Mouse (Mus musculus): ENCODE data around the gene Elac2.

Elac2 gene

DNA sequence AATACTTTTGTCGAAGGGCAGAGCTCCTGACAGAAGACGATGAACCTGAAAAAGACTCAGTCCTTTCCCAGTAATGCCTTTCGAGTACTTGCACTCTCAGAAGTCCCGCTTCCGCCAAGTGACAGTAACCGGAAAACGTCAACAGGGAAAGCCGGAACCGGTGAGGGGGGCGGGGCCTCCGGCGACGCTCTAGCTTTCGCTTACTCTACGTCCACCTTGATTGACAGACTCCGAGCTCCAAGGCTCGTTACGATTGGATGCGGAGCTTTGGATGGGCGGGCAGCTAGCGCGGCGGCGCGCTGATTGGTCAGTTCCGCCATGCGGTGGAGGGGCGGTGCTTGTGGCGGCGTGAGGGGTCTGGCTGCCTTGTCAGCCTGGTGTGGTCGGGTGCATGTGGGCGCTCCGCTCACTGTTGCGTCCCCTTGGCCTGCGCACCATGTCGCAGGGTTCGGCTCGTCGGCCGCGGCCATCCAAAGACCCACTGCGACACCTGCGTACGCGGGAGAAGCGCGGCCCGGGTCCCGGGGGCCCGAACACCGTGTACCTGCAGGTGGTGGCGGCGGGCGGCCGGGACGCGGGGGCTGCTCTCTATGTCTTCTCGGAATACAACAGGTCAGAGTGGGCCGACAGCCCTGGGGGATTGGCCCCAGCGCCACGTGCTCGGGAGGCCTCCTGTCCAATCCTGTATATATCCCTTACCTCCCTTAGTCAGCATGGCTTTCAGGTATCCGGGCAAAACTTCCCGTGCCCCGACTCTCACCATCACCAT is at the start of gene Elac2:
Gene Elac2 (plus strand): TSS at position 319 of the 769 bp plus-strand sequence.
- in situ Hi-C loops (cut with MboI, MseI): loop anchor here (25.0 kb wide), 2 partner anchors 833 to 1067 kb away; partner anchors contain the start of genes Hs3st3b1 and Zkscan6

DNA sequence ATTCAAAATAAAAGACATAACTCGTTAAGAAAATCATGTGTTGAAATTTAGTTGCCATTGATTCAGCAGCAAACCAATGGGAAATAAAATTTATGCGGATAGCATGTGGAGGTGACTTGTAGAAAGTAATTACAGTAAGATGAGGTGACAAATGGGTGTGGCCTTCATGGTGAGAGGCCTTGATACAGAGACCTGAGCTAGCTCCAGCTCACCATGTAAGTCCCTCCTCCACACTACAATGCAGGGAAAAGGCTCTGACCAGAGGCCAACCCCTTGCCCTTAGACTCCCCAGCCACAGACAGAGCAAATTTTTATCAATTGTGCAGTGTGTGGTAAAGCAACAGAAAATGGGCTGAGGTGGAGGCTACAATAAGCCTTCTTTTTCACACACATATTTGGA is 49.7 kb upstream of the Elac2 start:
- in situ Hi-C loops (cut with MboI, MseI): no loop called here

DNA sequence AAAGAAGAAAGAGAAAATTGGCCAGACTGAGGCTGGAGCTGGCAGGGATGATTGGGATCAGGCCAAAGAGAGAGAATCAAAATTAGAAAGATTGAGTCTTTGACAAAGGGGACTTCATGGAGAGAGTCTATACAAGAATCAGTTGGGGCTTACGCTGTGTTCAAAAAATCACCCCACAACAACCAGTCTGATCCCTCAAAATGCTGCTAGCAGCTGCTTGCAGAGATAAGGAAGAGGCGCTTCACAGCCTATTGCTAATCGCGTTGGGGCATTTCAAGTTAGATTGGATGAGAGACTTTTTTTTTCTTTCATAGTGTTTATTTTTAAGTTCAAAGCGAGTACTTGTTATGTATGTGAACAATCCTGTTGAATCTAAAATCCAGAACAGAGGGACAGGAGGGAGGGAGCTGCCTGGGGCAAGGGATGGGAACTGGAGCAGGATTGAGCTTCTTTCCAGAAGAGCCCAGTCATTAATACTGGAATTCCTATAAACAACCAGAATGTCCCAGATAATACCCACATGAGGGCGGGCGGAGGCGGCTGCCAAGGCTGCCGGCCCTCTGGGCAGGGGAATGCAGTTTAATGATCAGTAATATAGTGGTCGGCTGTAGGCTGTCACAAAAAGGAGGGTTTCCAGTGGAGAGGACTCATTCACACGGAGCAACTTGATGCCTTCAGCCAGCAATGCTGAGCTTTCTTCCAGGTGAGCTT is 47.6 kb upstream of the Elac2 start:
- in situ Hi-C loops (cut with MboI, MseI): no loop called here

DNA sequence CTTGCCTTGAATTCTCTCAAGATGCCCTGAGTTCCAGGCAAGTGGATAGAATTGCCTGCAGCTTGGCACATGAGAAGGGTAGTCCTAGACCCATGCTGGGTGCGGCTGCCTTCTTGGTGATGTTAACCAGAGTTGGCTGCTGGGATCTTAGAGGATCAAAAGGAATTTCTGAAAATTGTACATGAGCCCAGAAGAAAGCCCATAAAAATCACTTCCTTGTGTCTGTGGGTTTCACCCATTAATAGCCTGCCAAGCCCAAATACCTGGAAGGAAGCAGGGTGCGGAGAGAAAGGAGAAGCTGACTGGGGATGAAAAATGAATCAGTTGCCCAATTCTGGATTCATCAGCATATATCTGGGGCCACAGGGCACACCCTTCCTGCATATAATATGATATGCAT is 41.6 kb upstream of the Elac2 start:
- in situ Hi-C loops (cut with MboI, MseI): no loop called here

DNA sequence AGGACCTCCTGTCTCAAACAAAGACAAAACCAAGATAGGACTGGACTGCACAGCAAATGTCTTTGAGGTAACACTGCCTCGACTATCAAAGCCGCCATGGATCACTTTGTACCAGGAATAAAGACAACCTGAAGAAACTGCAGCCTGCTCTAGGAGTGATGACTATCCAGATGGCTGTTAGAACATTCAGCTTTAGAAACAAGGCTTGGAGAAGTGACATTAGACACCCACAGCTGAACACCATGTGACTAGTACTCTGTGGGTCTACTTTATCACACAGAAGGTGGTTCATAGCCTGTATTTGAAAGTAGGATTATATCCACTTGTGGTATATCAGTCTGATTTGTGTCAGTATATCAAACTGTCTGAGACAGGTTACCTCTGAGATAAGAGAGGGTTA is 37.6 kb upstream of the Elac2 start:
- in situ Hi-C loops (cut with MboI, MseI): no loop called here

DNA sequence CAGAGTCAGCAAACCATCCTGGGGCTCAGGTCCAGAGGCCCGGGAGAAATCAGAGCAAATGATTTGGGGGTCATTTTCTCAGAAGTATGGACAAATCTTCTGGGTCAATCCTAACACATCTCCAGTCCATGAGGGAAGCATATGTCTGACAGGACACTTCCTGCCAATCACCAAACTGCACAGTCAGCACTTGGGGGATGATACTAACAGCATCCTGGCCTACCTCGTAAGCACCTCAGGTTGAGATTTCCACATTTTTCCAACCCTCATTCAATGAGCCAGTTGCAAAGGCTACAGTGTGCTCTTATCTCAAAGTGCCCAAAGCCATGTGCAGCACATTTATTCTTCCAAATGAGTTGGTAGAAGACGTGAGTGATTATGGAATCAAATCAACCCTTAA is 29.1 kb upstream of the Elac2 start:
- in situ Hi-C loops (cut with MboI, MseI): no loop called here

DNA sequence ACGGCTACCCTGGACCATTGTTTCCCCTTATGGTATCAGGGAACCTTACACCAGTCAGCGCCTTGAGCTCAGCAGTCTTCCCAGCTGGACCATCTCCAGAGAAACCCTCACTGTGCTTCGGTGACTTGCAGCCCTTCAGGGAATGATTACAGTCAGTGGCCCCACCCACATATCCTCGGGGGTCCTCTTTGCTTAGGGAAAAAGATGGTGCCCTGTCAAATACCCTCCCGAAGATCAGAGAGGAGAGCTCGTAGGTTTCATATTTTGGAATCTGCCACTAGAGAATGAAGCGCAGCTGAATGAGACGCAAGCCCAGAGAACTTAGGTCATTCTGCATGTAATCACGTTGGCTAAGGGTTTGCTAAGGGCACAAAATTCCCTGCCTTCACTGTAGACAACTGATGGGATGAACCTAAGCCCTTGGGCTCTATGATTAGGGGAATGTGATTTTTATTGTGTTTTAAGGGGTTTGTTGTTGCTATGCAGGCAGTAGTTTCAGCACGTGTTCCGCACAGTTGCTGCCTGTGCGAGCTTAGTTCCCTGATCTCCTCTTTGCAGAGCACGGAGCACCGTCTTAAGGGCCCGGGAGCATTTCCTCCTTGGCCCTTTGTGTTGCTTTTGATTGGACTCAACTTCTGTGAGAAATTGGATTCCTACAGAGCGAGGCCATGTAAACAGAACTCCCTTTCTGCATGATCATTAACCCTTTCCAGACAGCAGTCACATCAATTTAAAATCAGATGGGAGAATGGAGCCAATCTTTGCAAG is 21.7 kb upstream of the Elac2 start:
- in situ Hi-C loops (cut with MboI, MseI): no loop called here

DNA sequence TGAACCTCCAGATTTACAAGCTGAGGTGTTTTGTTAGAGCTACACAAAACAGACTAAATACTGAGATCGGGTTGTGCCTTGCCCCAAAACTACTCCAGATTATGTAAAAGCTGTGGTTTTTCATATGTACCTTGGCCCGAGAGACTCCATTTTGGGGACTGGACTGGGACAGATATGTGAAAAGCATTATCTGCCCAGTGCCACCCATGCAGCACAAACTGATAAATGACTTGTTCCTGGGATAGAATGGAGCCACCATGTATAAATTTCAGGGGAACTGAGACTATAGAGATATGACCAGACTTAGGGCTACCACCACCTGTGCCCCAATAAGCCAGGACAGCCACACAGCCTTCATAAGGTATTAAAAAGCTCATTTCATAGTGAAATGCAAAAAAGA is 16.2 kb upstream of the Elac2 start:
- in situ Hi-C loops (cut with MboI, MseI): no loop called here

DNA sequence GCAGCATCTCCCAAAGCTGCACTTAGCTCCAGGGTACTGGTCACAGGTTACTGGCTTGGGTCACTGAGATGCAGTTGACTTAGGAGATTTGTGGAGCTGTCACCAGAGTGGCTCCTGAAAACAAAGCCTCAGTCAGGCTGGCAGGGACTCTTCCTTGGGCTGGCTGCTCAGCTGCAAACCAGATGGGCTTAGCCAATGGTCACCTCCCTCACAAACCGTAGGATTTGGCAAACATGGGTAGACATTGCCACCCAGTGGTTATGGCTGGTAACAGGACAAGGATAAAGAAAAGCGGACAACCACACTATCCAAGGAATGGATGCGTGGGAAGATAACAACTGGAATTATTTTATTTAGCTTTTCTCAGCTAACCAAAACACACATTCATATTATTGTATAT is 10.3 kb upstream of the Elac2 start:
- in situ Hi-C loops (cut with MboI, MseI): no loop called here

DNA sequence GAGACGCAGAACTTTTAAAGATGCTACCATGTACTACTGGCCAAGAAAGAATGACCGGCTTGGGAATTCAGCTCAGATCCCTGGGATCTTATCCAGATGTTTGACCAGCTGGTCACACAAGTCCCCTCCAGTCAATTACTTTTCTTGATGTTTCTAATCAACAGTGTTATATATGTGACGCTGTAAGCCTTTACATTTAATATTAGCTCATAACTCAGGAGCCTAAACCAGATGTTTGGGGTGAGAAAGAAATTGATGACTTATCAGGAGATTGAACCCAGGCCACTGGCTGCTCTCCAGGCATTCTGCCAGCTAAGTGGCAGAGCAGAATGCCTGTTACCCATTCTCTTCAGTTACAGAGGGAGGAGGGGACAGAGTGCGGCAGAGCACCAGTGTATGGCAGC is 9.9 kb upstream of the Elac2 start:
- in situ Hi-C loops (cut with MboI, MseI): no loop called here

DNA sequence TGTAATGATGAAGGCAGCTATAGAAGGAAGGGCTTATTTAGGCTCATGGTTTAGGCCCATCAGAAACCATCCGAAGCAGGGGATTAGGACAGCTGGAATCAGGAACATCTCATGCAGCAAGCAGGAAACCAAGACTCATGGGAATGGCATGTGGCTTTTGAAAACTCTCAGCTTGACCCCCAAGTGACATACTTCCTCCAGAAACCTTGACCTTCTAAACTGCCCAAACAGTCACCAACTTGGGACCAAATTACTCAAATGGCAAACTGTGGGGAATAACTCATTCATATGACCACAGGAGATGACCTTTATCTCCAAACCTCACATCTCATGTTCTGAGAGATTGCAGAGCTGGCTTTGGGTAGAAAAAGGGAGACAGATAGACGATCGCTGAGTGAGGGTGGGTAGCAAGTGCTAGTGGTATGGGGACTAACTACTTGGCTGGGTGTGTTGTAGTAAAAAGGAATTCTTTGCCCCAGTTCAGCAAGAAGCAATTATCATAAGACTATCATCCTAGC is 7.3 kb upstream of the Elac2 start:
- in situ Hi-C loops (cut with MboI, MseI): no loop called here

DNA sequence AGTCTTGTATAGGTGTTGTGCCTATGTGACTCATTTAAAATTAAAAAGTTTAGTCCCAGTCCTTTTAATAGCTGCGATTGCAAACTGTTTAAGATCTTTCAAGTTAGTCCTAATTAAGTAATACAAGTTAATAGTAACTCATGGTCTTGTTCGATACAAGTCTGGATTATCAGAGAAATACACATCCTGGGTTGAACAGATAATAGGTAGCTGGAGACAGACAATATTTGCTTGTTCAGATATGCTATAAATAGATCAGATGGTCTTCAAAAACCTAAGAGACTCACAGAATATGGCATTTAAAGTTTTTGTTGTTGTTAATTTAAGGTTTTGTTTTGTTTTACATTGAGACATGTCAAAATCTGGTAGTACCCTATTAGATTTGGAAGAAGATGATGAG is 6.4 kb upstream of the Elac2 start:
- in situ Hi-C loops (cut with MboI, MseI): no loop called here

DNA sequence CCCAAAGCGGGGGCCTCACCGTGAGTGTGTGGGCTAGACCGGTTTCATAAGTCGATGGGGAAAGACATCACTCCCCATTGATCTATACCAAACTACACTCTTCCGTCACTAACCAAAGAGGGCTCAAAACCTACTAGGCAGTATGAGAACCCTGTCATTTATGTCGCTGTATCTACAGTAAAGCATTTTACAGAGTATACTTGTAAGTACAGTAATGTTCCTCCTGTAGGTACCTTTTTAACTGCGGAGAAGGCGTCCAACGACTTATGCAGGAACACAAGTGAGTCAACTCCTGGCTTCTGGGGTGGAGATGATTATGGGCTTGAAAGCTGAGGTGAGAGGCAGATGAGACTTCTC is 629 bp downstream of the Elac2 start:
- in situ Hi-C loops (cut with MboI, MseI): loop anchor here (25.0 kb wide), 2 partner anchors 833 to 1067 kb away; partner anchors contain the start of genes Hs3st3b1 and Zkscan6

DNA sequence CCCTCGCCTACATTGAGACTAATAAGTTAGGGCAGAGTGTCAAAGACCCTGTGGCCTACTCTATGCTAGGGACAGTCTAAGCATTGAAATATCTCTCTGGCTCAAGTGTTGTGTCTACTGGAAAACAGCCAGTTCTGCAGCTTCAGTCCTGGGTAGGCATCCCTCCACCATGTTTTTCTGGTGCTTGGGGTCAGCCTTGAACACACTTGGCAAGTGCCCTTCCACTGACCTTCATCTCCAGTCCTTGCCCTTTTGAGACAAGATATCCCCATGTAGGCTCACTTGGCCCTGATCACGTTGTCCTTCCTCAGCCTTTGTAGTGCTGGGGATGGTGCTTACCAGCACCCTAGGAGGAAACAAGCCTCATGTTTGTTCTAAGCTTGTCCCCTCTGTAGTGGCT is 9.7 kb downstream of the Elac2 start:
- in situ Hi-C loops (cut with MboI, MseI): loop anchor here (25.0 kb wide), 2 partner anchors 824 to 1076 kb away; partner anchors contain the start of genes Hs3st3b1 and Zkscan6

DNA sequence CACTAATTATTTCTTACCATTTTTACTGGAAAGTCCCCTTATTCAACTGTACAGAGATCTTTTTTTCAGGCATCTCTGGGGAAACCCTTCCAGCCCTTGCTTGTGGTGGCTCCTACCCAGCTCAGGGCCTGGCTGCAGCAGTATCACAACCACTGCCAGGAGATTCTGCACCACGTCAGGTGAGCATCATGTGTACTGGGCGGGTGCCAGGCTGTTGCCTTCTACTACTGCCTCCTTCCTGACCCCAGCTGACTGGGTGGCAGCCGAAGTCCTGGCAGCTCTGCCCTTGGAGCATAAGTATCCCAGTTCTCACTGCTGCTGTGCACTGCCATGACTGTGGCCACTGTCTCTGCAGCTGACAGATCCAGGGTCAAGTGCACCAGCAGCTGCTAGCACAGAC is 19.6 kb downstream of the Elac2 start:
- in situ Hi-C loops (cut with MboI, MseI): loop anchor here (25.0 kb wide), 2 partner anchors 814 to 1086 kb away; partner anchors contain the start of genes Hs3st3b1 and Zkscan6

DNA sequence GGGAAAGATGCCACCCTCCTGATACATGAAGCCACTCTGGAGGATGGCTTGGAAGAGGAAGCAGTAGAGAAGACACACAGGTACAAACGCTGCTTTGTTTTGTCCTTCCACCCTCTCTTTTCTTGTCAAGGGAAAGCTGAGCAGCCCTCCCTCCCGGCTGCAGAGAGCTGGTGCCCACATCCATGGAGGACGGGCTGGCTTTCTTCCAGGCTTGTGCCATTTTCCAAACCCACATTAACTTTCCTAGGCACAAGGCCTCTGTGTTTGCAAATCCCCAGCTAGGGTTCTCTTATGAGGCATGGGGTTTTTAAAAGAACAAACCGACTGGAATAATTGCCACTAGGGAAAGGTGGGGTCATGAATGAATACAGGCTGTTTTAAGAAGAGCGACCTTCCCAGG is 20.8 kb downstream of the Elac2 start:
- in situ Hi-C loops (cut with MboI, MseI): loop anchor here (10.0 to 25.0 kb wide), 3 partner anchors 655 to 1087 kb away; partner anchors contain the start of genes Hs3st3b1 and Zkscan6

DNA sequence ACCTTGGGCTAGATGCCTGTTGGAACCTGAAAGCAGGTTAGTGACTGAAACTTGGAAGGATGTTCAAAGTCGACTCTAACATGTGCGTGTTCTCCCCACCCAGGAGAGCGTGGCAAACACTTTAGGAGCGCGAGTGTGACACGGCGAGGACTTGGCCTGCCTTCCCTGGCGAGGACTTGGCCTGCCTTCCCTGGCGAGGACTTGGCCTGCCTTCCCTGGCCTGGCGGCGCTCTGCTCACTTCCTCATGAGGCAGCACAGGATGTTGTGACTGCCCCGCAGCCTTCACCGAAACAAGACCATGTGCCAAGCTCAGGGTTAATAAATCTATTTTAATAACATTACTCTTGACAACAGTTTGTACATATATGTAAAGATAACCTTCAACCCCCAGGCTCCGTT is 22.9 kb downstream of the Elac2 start:
- in situ Hi-C loops (cut with MboI, MseI): loop anchor here (10.0 kb wide), 1 partner anchor 653 kb away; no protein-coding TSS in a partner anchor

DNA sequence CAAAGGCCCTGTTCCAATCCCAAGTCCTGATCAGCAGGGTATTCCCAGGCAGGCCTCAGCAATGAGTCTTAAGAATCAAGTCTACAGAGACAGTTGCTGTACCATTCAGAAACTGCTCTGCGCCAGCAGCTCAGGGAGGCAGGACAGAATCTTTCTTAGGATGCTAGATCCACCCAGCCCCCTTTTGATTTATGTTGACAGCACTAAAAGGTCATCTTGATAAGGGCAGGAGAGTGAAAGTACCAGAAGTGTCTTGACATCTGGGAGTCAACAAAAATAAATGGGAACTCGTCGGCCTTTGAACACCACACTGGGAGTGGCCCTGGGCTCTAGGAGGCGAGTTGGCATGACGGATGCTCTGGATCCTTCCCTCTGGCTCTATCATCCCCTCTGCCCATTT is 24.8 kb downstream of the Elac2 start:
- in situ Hi-C loops (cut with MboI, MseI): loop anchor here (10.0 kb wide), 1 partner anchor 651 kb away; no protein-coding TSS in a partner anchor

DNA sequence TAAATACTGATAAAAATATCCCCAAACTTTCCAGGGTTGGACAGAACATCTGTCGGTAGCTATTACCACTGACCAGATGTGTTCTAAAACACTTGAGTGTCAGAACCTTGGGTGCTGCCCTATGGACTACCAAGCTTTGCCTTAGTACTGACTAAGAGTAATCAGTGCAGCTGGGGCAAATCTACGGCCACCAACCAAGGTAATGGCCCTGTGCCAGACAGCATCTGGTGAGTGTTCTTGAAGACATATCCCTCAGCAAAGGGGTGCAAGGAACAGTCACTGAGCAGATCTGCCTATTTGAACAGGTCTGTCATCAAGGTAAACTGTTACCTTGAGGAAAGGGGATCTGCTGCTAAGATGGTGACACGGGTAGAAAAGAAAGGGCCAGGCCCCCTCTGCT is 26.0 kb downstream of the Elac2 start:
- in situ Hi-C loops (cut with MboI, MseI): loop anchor here (10.0 kb wide), 1 partner anchor 650 kb away; no protein-coding TSS in a partner anchor

DNA sequence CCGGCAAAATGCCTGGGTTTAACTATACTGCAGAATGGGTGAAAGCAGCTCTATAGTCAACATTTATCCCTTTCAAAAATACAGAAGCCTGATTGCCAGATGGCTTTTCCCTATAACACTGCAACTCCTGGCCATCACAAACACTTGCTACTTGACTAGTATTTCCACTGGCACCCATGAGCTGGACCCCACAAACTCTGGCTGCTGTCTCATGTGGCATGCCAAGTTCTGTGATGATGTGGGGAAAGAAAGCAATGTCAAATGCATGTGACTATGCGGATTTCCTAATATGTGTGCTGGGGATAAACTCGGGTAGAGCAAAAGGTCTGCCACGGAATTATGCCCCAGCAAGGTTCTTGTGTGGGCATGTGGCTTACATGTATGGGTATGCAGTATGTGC is 27.2 kb downstream of the Elac2 start:
- in situ Hi-C loops (cut with MboI, MseI): loop anchor here (10.0 kb wide), 1 partner anchor 649 kb away; no protein-coding TSS in a partner anchor

DNA sequence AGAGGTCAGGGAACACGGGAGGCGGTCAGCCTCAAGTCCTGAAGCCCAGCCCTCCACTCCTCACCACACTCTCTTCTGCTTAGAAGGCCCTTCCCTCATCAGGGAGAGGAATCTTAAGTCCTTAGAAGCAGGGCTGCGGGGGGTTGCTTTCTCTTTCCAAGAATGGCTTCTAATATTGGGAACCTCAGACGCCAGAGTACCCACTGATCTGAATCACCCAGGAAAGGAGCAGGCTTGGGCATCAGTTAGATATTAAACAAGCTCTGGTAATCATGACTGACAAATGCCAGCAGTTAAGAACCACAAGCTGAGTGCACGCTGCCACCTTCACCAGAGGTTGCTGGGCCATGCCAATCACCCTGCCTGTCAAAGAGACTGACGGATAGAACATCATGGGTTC is 35.1 kb downstream of the Elac2 start:
- in situ Hi-C loops (cut with MboI, MseI): no loop called here

DNA sequence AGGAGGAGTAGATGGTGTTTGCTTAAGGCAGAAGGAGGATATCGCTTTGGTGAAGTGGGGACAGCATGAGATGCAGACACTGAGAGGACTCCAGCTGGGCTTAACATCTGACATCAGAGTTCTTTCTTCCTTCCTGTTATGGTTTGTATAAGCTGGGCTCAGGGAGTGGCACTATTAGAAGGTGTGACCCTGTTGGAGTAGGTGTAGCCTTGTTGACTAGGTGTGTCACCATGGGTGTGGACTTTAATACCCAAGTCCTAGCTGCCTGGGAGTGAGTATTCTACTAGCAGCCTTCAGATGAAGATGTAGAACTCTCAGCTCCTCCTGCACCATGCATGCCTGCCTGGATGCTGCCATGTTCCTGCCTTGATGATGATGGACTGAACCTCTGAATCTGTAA is 37.9 kb downstream of the Elac2 start:
- in situ Hi-C loops (cut with MboI, MseI): no loop called here

Data from regulatory T cell (primary cell).